Mouse (Mus musculus) spleen, adult 18-20 months (tissue): ENCODE measurements around the gene Mctp2.
"Not testable (repeated sequence)": the region's sequence is repeated elsewhere in the genome, so short reads cannot be mapped to it uniquely, and the experiment has no call there.

Source experiments
- DNase-seq, 2 experiments: peaks; one replicate each; pipeline ENCODE4 v3.0.0; 2022; ENCODE audit warnings: mixed read lengths in 2 of 2

The Mctp2 gene

DNA sequence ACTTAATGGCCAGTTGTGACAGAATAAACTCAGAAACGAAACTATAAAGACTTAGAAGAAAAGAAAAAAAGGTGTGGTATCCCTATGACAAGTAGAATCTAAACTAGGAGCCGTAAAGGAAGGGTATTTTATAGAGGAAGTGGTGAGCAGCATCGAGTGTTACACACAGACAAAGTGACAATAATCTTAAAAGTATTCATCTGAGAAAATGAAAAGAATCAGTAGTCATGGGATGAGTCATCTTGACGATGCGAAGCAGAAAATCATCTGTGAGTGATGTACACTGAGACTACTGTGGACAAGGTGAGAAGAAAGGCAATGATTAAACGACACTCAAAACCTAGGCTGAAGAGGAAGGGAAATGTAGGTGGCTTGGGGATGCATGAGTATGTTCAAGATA is 36.4 kb downstream of the Mctp2 start:
- DNase-seq = no peak

DNA sequence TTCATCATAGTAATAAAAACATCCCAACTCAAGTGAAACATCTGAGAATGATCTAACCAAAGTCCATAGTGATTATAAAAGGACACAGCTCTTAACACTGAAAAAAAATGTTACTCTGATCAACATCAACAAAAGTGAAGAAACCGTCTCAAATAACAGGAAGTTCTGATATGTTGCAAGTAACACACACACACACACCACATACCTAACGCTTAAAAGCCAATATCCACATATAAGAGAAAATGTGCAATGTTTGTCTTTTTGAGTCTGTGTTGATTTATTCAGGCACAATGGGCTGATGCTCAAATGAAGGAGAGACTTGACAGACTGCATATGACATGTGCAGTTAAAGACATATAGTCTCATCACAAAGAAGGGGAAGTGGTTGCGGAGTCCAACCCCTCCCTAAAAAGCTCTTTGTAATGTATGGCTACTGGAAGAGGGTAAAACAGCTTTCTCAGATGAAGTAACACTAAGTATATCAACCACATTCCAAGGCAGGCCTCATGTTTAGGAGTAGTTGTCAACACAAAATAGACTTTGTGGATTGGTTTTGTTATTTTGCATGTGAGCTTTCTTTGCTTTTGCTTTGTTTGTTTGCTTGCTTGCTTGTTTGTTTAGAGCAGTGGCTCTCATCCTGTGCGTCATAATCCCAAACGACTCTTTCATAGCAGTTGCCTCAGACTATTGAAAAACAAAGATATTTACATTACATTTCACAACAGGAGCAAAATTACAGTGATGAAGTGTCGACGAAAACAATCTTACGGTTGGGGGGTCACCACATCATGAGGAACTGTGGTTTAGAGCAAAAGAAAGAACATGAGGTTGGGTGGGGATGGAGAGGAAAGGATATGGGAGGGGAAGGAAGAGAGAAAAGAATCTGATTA is 45.4 kb downstream of the Mctp2 start:
- DNase-seq = no peak

DNA sequence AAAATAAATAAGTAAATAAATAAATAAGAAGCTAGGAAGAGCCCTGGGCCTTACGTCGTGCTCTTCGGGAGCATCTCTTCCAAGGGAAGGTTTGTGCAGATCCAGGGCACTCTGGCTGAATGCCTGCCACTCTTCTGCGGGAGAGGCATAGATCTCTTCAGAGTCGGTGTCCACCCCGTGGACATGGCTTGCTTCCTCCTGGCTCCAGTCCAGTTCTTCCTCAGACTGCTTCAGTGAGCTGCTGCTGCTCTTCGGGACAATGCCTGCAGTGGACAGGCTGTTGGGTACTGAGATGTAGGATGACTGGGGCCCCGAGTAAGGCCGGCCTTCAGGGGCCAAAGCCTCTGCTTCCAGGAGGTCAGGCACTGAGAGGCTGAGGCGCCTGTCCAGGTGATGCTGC is 47.4 kb downstream of the Mctp2 start:
- DNase-seq = no peak

DNA sequence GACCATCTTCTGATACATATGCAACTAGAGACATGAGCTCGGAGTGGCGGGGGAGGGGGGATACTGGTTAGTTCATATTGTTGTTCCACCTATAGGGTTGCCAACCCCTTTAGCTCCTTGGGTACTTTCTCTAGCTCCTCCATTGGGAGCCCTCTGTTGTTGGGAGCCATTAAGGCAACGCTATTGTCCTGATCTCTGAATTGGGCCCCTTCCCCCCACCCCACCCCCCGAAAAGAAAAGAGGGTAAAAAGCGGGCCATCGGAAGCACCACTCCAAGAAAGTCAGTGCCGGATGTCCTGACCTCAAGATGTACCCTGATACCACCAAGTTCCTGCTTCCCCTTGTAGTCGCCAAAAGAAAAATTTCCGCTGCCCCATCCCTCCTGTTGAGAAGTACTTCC is 56.1 kb downstream of the Mctp2 start:
- not testable (repeated sequence) for DNase-seq

DNA sequence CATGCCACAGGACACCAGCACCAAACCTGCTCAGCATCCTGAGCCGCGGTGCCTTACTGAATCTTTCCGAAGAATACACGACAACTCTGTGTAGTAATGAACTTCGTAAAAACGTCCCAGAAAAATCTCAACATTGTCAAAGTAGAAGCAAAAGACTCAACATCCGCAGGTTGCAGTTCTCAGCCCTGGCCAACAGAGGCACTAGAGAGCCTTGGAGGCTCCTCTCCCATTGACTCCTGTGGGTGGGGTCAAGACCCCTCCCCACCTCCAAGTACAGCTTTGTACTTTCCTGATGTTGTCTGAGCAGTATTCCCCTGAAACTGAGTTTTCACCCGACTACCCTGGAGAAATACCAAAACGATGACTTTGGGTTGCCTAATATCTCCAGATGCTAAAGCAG is 65.1 kb downstream of the Mctp2 start:
- no peak for DNase-seq

DNA sequence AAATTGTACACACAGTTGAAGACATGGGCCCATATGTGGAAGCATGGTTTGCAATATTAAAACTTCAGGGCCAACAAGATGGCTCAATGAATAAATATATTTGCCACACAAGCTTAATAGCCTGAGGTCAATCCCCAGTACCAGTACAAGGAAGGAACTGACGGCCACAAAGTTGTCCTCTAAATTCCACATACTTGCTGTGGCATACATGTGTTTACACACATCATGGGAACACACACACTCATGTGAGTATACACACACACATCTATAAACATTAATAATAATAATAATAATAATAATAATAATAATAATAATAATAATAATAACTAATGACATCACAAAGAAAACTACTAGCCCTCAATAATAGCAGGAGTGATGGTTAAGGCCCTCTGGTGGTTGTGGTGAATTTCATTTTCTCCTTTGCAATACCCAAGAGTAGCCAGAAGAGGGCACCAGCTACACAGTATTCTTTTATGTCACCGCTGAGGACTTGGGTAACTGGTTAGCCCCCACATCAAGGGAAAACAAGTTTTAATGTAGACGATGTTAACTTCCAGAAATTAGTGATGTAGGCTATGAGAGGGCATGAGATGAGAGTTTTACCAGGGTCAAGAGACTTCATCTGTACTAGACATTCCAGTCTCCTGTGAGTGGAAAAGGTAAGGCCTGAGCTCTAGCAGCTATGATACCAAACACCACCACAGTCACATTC is 66.5 kb downstream of the Mctp2 start:
- DNase-seq = peak in 1 of 2 experiments; percentile 39

DNA sequence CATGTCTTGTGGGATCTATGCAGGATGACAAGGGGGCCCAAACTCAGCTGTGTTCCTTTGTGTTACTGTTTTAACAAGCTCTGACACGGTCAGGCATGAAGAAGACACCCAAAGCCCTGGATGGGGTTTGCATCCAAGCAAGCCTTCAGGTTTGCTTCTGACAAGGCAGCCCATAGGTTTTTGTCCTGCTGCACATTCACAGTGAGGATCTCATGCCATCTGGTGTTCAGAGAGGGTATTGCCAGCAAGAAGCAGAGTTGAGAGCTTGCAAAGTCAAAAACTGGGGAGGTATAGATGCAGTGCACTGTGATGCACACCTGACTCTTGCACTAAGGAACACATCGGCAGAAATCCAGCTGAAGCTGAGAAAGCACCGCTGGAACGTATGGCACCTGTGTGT is 67.8 kb downstream of the Mctp2 start:
- DNase-seq = peak; percentile 10 to 63

DNA sequence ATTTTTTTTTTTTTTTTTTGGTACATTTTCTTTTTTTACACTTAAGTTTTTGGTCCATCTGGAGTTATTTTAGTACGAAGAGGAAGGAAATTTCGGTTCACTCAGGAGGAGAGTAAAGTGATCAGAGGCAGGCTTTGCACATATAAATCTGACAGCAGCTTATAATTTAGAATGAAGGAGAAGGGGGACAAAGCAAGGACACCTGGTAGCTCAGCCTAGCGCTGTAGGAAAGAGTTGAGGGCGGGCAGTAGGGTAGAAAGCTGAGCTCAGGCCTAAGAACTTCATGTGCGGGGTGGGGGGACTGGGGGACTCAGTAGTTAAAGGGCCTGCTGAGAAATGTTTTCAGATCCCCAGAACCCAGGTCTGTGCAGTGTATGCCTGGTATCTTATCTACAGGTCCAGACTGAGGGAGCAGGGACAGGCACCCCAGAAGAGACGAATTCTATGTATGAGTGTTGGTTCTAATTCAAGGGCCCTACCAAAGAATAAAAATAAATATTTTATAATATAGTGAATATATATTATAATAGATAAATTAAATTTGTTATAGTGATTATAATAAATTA is 71.9 kb downstream of the Mctp2 start:
- DNase-seq = no peak

DNA sequence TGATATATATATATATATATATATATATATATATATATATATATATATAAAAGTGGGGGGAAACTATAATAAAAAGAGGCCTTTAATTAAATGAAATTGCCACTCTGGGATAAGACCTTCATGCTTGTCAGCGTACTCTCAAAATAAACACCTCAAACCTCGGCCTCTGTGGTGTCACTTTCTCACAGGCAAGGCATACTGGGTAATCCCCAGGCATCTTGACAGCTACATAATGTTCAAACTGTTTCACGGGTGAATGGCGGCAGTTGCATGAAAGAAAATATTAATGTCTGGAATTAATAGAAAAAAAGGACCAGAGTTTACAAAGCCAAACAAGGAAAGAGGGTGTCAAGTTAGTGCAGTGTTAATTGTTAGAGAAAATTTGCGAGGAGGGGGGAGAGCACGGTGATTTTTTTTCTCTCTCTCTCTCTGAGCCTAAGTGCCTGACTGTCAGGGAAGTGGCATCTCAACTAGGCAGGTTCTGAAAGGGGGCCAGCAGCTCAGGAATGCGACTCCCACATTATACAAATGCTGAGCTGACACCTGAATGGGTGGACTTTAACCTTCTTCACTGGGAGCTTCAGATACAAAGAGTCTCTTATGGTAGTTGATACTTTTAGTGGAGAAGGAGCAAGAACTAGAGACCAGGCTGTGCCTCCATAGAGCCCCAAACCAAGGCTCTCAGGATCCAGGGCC is 75.1 kb downstream of the Mctp2 start:
- DNase-seq = no peak

DNA sequence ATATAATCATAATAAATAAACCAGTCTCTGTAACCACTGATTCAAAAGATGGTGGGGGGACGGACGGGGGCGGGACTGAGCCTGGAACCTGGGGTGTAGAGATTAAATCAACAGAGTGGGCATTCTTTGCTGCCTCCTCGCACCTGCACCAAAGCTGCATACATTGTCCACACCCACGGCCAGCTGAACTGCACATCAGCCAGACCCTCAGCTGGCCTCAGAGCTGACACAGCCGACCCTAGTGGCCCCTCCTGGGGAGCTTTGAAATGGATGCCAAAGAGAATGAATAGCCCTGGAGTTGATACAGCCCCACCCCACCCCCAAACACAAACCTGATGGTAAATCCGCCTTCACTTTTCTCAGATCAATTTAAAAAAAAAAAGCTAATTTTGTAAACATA is 76.5 kb downstream of the Mctp2 start:
- DNase-seq = no peak

DNA sequence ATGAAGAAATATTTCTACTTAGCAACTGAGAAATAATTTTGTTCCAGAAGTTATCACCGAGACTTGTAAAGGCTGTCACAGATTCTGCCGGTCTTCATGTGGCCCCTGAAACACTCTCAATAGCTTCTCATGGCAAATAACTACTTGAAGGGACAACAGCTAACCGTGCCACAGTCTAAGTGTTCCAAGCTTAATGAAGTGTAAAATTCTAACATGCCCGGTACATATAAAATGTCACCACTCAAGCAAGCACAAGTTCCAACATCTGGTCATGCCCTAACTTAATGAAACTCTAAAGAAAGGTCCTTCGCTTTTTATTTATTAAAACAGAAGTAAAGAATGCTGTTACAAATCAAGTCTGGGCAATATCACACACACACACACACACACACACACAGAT is 82.8 kb downstream of the Mctp2 start:
- DNase-seq = no peak

DNA sequence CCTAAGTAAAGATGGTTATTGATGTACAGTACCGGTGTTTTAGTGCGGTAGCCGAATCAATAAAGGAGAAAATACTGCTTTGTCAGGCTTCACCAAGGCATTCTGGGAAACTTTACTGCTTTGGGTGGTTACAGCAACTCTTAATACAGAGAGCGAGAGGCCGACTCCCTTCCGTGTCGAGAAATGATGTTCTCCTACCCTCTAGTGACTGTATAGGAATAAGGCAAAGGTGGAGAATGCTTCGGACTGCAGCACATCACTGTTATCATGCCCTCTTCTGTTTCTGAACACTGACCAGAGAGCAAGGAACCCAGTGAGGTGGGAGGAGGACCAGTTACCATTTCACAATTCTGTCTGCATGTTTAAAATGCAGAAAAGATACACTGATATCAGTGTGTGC is 83.9 kb downstream of the Mctp2 start:
- DNase-seq = no peak

DNA sequence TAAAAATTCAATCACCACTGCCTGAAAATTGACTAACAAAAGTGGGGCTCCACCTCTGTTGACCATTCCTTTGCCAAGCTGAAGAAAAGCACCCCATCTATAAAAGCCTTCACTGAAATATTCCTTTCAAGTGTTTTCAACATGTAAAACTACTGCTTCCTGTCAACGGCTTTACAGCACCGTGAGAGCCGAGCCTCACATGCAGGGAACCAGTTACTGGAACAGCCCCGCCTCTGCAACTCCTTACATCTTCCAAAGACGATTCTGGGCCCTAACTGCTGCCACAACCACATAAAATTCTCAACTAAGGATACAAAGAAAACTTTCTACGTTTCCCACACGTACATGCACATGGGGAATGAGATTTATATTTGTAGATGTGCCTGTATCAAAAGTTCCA is 88.4 kb downstream of the Mctp2 start:
- no peak for DNase-seq

DNA sequence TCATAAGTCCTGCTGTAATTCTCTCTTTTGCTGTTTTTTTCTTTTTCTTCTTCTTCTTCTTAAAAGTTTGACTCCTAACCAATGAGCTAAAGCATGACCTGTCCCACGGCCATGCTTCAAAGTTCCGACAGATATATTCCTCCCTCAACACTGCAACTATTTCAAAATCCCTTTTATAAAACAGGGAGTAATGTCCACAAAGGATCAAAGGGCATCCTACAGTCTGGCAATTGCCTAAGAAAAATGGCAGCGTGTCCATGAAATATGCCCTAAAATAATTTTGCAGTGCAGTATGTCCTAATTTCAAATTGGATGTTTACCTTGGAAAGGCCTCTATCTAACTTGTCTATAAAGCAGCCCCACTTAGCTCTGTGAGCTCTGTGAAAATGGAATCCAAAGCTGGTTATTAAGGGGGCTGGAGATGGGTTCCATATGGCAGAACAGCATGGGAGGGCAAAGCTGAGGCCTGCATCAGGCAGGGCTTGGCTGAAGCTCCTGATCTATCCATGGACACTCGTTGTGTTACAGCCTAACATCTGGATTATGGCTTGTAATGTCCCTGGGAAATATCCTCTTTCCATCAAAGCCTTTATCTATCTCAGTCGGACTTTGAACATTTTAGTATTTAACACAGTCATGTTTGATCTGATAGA is 90.7 kb downstream of the Mctp2 start:
- no peak for DNase-seq

DNA sequence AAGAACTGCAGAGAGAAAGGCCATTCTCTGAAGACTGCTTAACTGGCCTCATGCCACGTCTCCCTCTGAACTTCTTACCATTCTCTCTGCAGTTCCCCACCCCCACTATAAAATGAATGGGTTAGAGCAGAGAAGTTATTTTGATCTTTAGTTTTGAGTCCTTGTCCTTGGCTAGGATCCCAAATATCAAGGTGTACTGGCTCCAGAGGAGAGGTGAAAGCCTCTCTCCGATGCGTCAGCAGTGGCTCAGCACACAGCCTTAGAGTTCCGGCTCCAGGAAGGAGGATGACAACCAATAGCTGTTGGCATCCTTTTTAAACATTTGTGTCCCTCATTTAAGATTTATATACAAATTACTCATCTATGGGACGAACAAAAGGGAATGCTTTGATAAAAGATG is 96.2 kb downstream of the Mctp2 start:
- no peak for DNase-seq

DNA sequence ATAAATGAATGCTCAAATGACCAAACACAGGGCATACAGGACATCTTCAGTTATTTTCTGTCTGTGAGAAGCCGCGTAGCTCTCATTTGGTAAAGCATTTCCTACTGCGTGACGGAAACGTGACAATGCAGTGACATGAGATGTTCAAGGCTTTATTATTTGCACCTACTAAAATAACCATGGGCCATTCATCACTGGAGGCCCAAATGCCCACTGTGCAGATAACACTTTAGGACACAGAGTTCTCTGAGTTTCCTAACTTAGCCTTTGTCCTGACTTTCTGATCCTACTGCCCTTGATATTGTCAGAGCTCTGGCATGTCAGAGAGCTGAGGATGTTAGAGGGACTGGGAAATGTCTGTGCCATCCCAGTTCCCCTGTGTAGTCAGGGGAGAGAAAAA is 97.1 kb downstream of the Mctp2 start:
- DNase-seq = no peak

DNA sequence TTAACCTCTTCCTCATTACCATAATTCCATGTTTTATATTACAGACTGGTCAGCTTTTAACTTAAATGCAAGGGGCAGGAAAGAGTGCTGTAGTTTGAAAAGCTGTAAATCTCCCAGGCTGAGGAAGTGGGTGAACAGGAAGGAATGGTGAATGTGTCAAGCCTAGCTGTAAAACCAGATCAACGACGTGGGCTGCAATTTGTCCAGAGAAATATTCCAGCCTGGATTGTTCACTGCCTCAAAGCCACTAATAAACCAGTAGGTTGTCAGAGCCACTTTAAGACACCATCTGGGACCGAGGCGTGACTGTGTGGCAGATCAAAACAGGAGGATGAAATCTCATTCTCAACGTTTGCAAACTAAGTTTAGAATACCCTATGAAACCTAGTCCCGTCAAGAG is 99.6 kb downstream of the Mctp2 start:
- DNase-seq = no peak

DNA sequence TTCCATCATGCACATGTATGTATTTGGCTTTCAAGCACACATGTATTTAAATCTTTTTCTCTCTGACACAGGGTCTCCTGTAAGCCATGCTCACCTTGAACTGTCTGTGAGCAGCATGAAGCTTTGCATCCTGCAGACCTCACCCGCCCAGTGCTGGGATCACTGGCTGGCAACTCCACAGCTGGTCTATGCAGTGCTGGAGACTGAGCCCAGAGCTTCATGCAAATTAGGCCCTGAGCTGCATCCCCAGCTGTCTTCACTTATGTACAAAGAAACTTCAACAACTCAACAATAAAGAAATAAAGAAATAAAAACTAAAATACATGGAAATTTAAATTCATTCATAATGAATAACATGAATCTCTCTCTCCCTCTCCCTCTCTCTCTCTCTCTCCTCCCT is 110.7 kb downstream of the Mctp2 start:
- DNase-seq = no peak

DNA sequence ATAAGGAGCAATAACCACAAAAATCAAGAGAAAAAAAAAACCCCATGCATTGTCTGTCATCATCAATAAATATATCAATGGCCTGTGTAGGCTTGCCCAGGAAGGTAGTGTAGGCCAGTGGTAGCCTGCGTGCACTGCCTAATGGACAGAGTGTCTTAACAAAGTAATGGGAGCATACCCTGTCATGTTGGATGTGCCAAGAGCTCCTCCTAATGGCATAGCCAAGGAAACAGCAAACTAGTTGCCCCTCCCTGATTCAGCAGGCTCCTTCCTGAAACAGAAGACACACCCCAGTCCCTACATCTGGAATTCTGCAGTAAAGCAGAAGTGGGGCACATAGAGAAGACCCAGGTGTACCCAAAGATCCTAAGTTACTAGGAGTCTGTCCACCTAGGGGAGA is 113.1 kb downstream of the Mctp2 start:
- DNase-seq = no peak

DNA sequence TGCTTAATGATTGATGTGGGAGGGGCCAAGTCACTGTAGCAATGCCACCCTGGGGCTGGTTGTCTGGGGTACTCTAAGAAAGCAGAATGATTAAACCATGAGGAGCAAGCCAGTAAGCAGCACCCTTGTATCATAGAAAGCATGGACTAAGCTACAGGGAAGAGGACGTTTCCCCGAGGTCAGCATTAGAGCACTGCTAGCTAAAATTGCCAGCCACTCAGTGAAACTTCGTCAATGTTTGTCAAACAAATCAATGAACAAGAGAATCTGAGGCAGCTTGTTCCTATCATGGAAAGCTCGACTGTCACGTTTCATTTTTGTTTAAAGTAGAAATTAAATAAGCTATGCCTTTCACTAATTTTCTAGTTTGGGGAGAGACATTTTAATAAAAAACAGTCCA is 124.8 kb downstream of the Mctp2 start:
- DNase-seq = no peak

DNA sequence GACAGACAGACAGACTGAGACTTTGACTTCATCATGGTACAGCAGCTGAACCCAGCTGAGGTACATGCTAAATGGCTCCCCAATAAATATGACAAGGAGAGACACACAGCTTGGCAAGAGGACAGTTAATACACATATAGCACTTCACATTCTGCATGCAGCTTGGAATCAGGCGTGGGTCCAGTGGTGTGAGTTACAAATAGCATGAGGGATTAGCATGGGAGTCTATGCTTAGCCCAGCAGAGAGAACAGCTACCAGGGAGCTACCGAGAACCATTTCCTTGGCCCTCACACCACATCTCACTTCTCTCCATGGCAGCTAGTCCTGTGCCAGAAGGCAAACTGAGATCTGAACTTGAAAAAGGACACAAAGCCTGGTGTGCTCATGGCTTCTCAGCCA is 137.1 kb downstream of the Mctp2 start:
- DNase-seq = no peak

DNA sequence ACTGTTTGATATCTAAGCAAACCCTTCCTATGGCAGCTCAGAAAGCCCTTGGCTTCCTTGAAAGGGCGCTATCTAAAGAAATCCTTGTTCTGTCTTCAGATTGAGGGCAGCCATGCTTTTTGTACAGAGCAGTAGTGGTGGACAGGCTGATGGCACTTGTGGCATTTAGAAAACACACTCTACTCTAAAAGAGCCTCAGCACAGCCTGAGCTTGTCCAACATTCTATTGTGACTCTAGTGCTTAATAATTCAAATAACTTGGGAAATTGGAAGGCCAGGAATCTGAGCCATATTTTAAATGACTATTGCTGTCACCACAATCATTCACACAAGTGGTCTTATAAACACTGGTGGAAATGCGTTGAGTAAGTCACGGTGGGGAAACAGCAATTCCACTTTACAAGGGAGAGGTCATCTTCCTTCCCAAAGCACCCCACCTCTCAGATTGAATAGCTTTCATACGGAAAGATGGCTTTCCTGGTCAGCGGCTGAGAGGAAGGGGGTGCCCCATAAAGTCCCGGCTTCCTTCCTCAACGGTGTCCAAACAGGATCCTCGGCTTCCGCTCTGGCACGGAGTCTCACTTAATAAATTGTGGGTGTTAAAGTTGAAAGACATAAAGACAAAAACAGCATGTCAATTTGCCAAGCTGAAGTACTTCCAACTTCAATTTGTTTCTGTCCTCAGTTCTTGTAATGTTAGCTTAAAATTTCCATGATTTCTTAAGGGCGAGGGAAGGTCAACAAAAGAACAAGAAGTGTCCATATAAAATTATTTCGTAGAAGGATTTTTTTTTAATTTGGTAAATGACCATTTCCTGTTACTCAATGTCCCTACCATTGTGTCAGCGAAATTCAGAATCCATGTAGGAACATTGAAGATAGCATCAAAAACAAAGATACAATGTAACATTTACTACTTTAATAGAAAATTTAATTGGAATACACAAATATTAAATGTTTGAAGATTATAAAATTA is 140.4 kb downstream of the Mctp2 start:
- DNase-seq = no peak
